Mouse (Mus musculus) liver, adult 2 months (tissue): ENCODE measurements at regions not wholly inside any gene's neighbourhood (a gene's known extent, or its start where the extent isn't known, plus 50 kb on each side); places are given as distances from the start of the nearest gene placed in this dataset.

Experiments
- CTCF ChIP-seq: fragments of 200-500 bp; IDR thresholded peaks from 2 replicates; pipeline ENCODE4 v1.5.1; 2011; ENCODE audit warnings: low read depth, low read length, control low read depth
- POLR2A ChIP-seq: fragments of 200-500 bp; IDR thresholded peaks from 2 replicates; pipeline ENCODE4 v1.6.1; 2011; ENCODE audit warnings: low read length, control low read depth; ENCODE audit not compliant: insufficient read depth; ENCODE audit errors: extremely low read depth

DNA sequence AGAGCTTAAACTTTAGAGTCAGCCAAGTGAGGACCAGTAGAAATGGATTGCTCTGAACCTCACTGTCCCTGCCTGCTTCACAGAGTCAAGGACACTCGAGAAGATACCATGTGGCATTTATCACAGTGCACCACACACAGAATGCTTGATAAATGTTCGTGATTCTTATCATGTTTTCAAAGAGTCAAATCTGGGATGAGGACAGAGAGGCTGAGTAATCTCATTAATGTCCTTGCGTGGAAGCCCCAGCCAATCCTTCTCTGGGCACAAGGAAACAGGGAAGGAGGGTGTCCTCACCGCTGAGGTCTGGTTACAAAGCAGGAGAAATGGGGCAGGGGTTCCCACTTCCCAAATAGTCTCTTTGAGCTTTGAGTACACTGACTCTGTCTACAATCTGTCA, 55.8 kb downstream of the Sst start:
- no peak for TF ChIP-seq POLR2A
- no peak for TF ChIP-seq CTCF
